Mouse (Mus musculus) limb, embryonic 14.5 days (tissue): ENCODE data around the gene Wdr46. TPM values are rescaled to one million over a fixed set of nuclear protein-coding genes. Genes with fewer than 3 reads are reported as not detected.
"Not testable (repeated sequence)": the region's sequence is repeated elsewhere in the genome, so short reads cannot be mapped to it uniquely, and the experiment has no call there.

Experiments used
- ATAC-seq: fragments of 200-750 bp; cut with Nextera tagmentation; 2 replicates; pipeline ENCODE4 v1.8.0; 2017; ENCODE audit warnings: low read depth, moderate number of reproducible peaks, moderate TSS enrichment; ENCODE audit not compliant: low FRiP score
- DNase-seq: peaks from one replicate; pipeline ENCODE4 v3.0.0-alpha.2; 2015; ENCODE audit warnings: low spot score
- H3K27ac ChIP-seq: fragments of 300-500 bp; sonication (generic); replicated peaks from 2 replicates; pipeline ENCODE4 v1.5.1; 2014; ENCODE audit warnings: low read depth, mild to moderate bottlenecking, low read length, moderate library complexity, mixed read lengths
- H3K27me3 ChIP-seq: fragments of 300-500 bp; sonication (generic); 2 replicates; pipeline ENCODE4 v1.6.1; 2014; ENCODE audit warnings: low read length, mixed read lengths; ENCODE audit not compliant: control insufficient read depth, insufficient read depth
- H3K36me3 ChIP-seq: fragments of 300-500 bp; sonication (generic); 2 replicates; pipeline ENCODE4 v1.6.1; 2014; ENCODE audit warnings: mild to moderate bottlenecking, low read length, moderate library complexity, mixed read lengths; ENCODE audit not compliant: control insufficient read depth, insufficient read depth
- H3K4me1 ChIP-seq: fragments of 300-500 bp; sonication (generic); 2 replicates; pipeline ENCODE4 v1.6.1; 2014; ENCODE audit warnings: antibody characterized with exemption, low read length, mixed read lengths; ENCODE audit not compliant: control insufficient read depth, insufficient read depth
- H3K4me2 ChIP-seq: fragments of 300-500 bp; sonication (generic); replicated peaks from 2 replicates; pipeline ENCODE4 v1.6.1; 2014; ENCODE audit warnings: low read depth, mild to moderate bottlenecking, low read length, moderate library complexity; ENCODE audit not compliant: severe bottlenecking
- H3K4me3 ChIP-seq: fragments of 300-500 bp; sonication (generic); replicated peaks from 2 replicates; pipeline ENCODE4 v1.5.1; 2014; ENCODE audit warnings: low read length
- H3K9ac ChIP-seq: fragments of 300-500 bp; sonication (generic); 2 replicates; pipeline ENCODE4 v1.6.1; 2014; ENCODE audit warnings: mild to moderate bottlenecking, low read depth, low read length, moderate library complexity; ENCODE audit not compliant: severe bottlenecking
- H3K9me3 ChIP-seq: fragments of 300-500 bp; sonication (generic); 2 replicates; pipeline ENCODE4 v1.6.1; 2016; ENCODE audit warnings: low read length; ENCODE audit not compliant: control insufficient read depth
- POLR2A ChIP-seq: fragments of 200-500 bp; IDR thresholded peaks from 2 replicates; pipeline ENCODE4 v1.8.0; 2012; ENCODE audit warnings: inconsistent platforms, mild to moderate bottlenecking, moderate library complexity, borderline replicate concordance; ENCODE audit not compliant: insufficient read depth, insufficient read length; ENCODE audit errors: extremely low read depth
- WGBS: fragments of 180-500 bp; shearing (Covaris S2); extraction: QIAGEN DNeasy Blood & Tissue Kit; methylation state at CpG from one replicate; pipeline ENCODE4 v1.1.7; 2014; 5-methylcytosine and 5-hydroxymethylcytosine counted together
- polyA plus RNA-seq, 2 experiments: library from polyadenylated mRNA; depleted of rRNA in 1 of 2; stranded (reverse) in 1 of 2; unstranded in 1 of 2; fragments of >200 nt; fragmentation: Nextera tagmentation in 1 of 2; extraction: Ambion mirVana in 1 of 2; gene quantifications; 2 replicates each; pipeline versions ENCODE4 v1.2.1 to v1.2.3; 2012 to 2014

Gene Wdr46
- polyA plus RNA-seq, 2 experiments, result 21.6 to 30.9 TPM

DNA sequence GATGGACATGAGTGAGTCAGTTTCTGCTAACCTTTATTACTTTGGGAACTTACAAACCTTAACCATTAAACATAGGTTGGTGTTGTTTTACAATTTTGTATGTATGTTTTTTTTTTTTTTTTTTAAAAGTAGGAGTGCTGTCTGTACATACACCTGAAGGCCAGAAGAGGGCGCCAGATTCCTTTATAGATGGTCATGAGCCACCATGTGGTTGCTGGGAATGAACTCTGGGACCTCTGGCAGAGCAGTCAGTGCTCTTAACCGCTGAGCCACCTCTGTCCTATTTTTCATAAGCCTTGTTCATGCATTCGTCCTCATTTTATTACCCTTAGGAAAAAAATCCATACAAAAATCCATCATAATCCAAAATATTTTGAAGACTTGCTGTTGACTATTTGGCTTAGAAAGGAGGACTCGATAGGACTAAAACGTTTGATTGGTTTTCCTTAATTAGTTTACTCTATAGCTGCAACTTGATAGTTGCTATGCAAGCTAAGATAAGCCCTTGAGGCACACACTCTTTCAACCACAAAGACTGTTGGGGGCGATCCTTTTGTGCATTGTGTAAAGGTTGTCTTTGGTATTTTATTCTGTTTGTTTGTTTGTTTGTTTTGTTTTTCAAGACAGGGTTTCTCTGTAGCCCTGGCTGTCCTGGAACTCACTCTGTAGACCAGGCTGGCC is 43.2 kb upstream of the Wdr46 start:
- peak; percentile 58 for DNase-seq
- Histone ChIP-seq H3K9ac (no peak overlapping the region), H3K4me1 (no peaks in the 10 kb centered on the region), H3K4me2 (no peak overlapping the region), H3K36me3 (no peaks in the 10 kb centered on the region), H3K27ac (no peak overlapping the region), H3K9me3 (no peaks in the 10 kb centered on the region), H3K27me3 (no peaks in the 10 kb centered on the region), H3K4me3 (no peak overlapping the region)
- ATAC-seq, result no peak
- no peak for TF ChIP-seq POLR2A
- WGBS, result 45% methylated on average over 6 of the region's 6 CpGs

GRCm38 (mm10) chr17:33898193-33898592 is 42.3 kb upstream of the Wdr46 start:
- not testable (repeated sequence) for H3K27me3 ChIP-seq, H3K36me3 ChIP-seq, H3K4me1 ChIP-seq, DNase-seq, H3K4me3 ChIP-seq, H3K9me3 ChIP-seq, ATAC-seq, H3K4me2 ChIP-seq, H3K9ac ChIP-seq, H3K27ac ChIP-seq
- 71% methylated on average over 4 of the region's 4 CpGs for WGBS

DNA sequence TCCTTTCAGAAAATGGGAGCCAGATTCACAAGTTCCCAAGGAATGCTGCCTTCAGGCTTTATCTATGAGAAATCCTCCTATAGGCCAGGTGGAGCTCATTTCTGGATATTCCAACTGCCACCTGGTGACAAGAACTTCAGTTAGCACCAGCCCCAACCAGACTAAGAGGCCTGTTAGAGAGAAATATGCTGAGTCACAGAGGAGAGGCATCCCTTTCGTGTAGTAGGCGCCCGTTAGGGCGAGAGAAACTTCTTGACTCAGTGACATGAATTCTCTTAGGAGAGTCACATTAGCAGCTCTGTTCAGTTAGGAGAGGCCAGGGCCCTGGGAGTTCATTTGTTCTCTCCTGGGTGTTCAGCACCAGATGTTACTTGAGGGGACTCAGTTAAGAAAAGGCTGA is 40.8 kb upstream of the Wdr46 start:
- no peak overlapping the region for H3K4me2 ChIP-seq
- H3K27me3 ChIP-seq, result no peaks in the 10 kb centered on the region
- H3K4me3 ChIP-seq, result no peak overlapping the region
- no peaks in the 10 kb centered on the region for H3K4me1 ChIP-seq
- 71% methylated on average over 4 of the region's 4 CpGs for WGBS
- H3K27ac ChIP-seq, result no peak overlapping the region
- no peak overlapping the region for H3K9ac ChIP-seq
- no peak for TF ChIP-seq POLR2A
- no peaks in the 10 kb centered on the region for H3K36me3 ChIP-seq
- no peak for ATAC-seq
- H3K9me3 ChIP-seq, result no peaks in the 10 kb centered on the region
- no peak for DNase-seq

DNA sequence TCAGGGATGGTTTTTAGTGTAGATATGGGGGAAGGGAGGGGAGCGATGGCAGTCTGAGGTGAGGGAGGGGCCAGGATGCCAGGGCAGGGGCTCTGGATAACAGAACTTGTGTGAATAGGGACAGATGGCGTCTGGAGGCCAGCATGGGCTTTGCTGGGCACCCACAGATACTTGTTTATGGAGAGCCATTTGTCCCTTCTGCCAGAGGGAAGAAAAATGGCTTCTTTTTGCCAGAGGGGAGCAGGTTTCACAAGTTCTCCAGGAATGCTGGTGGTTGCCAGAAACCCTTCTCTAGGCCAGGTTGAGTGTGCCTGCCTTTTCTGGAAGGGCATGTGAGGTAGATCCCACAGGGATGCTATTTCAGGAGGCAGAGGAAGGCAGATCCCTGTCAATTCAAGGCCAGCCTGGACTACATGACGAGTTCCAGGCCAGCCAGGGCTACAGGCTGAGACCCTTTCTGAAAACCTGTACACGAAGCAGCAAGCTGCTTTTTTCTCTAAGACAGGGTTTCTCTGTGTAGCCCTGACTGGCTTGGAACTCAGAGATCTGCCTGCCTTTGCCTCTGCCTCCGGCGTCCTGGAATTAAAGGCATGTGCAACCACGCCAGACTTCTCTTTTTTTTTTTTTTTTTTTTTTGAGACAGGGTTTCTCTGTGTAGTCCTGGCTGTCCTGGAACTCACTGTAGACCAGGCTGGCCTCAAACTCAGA is 40.0 kb upstream of the Wdr46 start:
- Histone ChIP-seq H3K36me3 (no peaks in the 10 kb centered on the region), H3K27me3 (no peaks in the 10 kb centered on the region), H3K4me1 (no peaks in the 10 kb centered on the region), H3K27ac (no peak overlapping the region), H3K9me3 (no peaks in the 10 kb centered on the region), H3K4me3 (no peak overlapping the region), H3K4me2 (no peak overlapping the region), H3K9ac (no peak overlapping the region)
- no peak for ATAC-seq
- WGBS, result 50% methylated on average over 7 of the region's 7 CpGs
- no peak for TF ChIP-seq POLR2A
- no peak for DNase-seq

DNA sequence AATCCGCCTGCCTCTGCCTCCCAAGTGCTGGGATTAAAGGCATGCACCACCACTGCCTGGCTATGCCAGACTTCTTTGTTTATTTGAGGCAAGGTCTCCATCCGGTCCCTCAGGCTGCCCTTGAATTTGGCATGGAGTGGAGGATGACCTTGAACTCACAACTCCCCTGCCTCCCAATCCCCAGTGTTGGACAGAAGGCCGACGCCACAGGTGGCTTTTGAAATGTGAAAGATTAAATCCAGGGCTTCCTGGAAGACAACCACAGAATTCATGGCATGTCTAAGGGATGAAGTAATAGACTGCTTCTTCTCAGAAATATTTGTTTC is 39.5 kb upstream of the Wdr46 start:
- Histone ChIP-seq H3K4me1 (no peaks in the 10 kb centered on the region), H3K9me3 (no peaks in the 10 kb centered on the region), H3K36me3 (no peaks in the 10 kb centered on the region), H3K4me2 (no peak overlapping the region), H3K4me3 (no peak overlapping the region), H3K27ac (no peak overlapping the region), H3K9ac (no peak overlapping the region), H3K27me3 (no peaks in the 10 kb centered on the region)
- no peak for TF ChIP-seq POLR2A
- ATAC-seq (no peak), DNase-seq (no peak)
- WGBS, result 84% methylated on average over 4 of the region's 4 CpGs
